Comparison of ENCODE assay signal across 8 mouse cellular contexts in the genomic region with DNA sequence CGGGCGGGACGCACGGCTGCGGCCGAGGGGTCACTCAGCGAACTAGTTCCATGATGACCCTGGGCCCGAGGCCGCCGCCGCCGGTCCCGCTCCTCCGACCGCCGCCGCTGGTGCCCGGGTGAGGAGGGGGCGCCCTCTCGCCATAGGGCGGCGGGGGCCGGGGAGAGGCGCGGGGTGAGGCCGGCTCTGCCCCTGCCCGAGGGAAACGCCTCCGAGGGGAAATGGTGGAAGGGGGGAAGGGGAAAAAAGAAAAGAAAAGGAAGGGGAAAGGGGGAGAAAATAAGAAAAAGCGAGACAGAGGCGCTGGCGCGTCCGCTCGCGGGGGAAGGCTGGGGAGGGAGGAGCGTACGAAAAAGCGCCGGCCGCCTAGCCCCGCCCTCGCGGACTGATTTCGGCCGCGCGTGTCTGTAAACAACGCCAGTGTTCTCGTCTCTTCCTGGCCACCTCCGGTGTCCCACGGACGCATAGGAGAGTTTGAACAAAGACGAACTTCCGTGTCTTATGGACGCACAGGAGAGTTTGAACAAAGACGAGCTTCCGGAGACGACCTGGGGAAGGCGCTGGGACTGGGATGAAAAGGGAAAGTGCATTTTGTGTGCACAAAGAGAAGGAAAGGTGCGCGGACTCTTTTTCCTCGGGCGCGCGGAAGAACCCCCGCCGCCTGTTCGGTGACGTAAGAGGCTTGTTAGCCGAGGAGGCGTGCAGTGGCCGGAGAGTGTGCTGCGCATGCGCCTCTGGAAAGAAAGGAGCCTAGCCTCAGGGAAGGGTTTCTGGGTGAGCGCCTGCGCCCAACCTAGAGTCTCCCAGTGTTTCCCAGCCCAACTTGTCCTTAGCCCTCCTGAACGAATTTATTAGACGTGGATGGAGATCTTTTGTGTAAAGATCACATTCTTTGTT. TPM values are rescaled to one million over a fixed set of nuclear protein-coding genes. Genes with fewer than 3 reads are reported as not detected.
DNase-seq lines count a peak whose midpoint lies in the region; ATAC-seq and TF ChIP-seq lines count a peak whose summit lies in the region.

A gene (minus strand): TSS at position 387 of the 897 bp plus-strand sequence.
A gene (plus strand): TSS at position 410 of the 897 bp plus-strand sequence.

- no peak for TF ChIP-seq CTCF in bone marrow macrophage, adult 2 months (IDR thresholded peaks at IDR 0.05; ENCODE audit: low read depth, low read length)
- TF ChIP-seq CTCF in embryonic fibroblast, embryonic 13.5 days (IDR thresholded peaks at IDR 0.05; ENCODE audit: borderline replicate concordance, insufficient read depth, low read length) = no peak

- H3K27me3 ChIP-seq in heart, embryonic 10.5 days (ENCODE audit: insufficient read depth, poor library complexity, severe bottlenecking) = no peaks in the 10 kb centered on the region
- no peaks in the 10 kb centered on the region for H3K27me3 ChIP-seq in kidney, embryonic 15.5 days

- peak within 1 kb of the TSS; percentile 97 for H3K9ac ChIP-seq in kidney, embryonic 15.5 days

- no peaks in the 10 kb centered on the region for H3K9me3 ChIP-seq in heart, embryonic 10.5 days
- H3K9me3 ChIP-seq in kidney, embryonic 15.5 days (replicated peaks) = no peaks in the 10 kb centered on the region

- H3K27ac ChIP-seq in bone marrow macrophage, adult 2 months (ENCODE audit: insufficient read depth, low read depth, low read length) = peak within 1 kb of the TSS; percentile 71
- peak within 1 kb of the TSS; percentile 92 for H3K27ac ChIP-seq in embryonic fibroblast, embryonic 13.5 days (ENCODE audit: insufficient read depth, low read length)
- peak within 1 kb of the TSS; percentile 98 for H3K27ac ChIP-seq in heart, embryonic 10.5 days
- peak within 1 kb of the TSS; percentile 96 for H3K27ac ChIP-seq in kidney, embryonic 15.5 days

- peak within 1 kb of the TSS; percentile 73 for H3K4me3 ChIP-seq in bone marrow macrophage, adult 2 months (ENCODE audit: insufficient read depth, low read length)
- H3K4me3 ChIP-seq in embryonic fibroblast, embryonic 13.5 days (ENCODE audit: insufficient read depth, low read length) = peak within 1 kb of the TSS; percentile 70
- H3K4me3 ChIP-seq in heart, embryonic 10.5 days = peak within 1 kb of the TSS; percentile 91
- H3K4me3 ChIP-seq in kidney, embryonic 15.5 days (replicated peaks) = peak within 1 kb of the TSS; percentile 95

- H3K36me3 ChIP-seq in heart, embryonic 10.5 days = peaks cover 7% of the 10 kb centered on the region
- H3K36me3 ChIP-seq in kidney, embryonic 15.5 days = peaks cover 8% of the 10 kb centered on the region

- no peak for TF ChIP-seq POLR2A in bone marrow macrophage, adult 2 months (IDR thresholded peaks at IDR 0.05; ENCODE audit: borderline replicate concordance, low read depth, low read length)
- TF ChIP-seq POLR2A in embryonic fibroblast, embryonic 13.5 days (IDR thresholded peaks at IDR 0.05; ENCODE audit: low read depth, low read length) = peak; percentile 92

- peak within 1 kb of the TSS; percentile 71 for H3K4me2 ChIP-seq in kidney, embryonic 15.5 days

- under 1% methylated on average over 79 of the region's 79 CpGs for WGBS in heart, embryonic 10.5 days
- WGBS in kidney, embryonic 15.5 days = under 1% methylated on average over 78 of the region's 79 CpGs

- peak; percentile 98 for DNase-seq in A20 (ENCODE audit: low read depth, low spot score)
- peak; percentile 97 for DNase-seq in heart, embryonic 10.5 days (ENCODE audit: low spot score)
- DNase-seq in liver = peak; percentile 97
- DNase-seq in spleen, postnatal 4 days (ENCODE audit: low spot score in 2 of 2) = peak; percentile 95 to 97

- H3K4me1 ChIP-seq in bone marrow macrophage, adult 2 months (ENCODE audit: control insufficient read depth, insufficient read depth, low read length) = peaks cover 5% of the 10 kb centered on the region
- peaks cover 2% of the 10 kb centered on the region for H3K4me1 ChIP-seq in embryonic fibroblast, embryonic 13.5 days (ENCODE audit: control insufficient read depth, insufficient read depth, low read length)
- H3K4me1 ChIP-seq in heart, embryonic 10.5 days = peaks cover 10% of the 10 kb centered on the region; the same call in 1 of the 2 replicates
- H3K4me1 ChIP-seq in kidney, embryonic 15.5 days = peaks cover 17% of the 10 kb centered on the region

- peak; percentile 98 for ATAC-seq in kidney, embryonic 15.5 days (replicated peaks; ENCODE audit: low FRiP score)
- ATAC-seq in monocyte, adult 5-6 weeks (replicated peaks; ENCODE audit: insufficient number of reproducible peaks, low FRiP score, low TSS enrichment, poor library complexity, severe bottlenecking) = peak; percentile 87

RNA-seq across cellular contexts. Expression of the first gene that starts in this region (rescaled TPM):
- polyA plus RNA-seq in bone marrow macrophage, adult 2 months (2012; ENCODE audit: insufficient read depth, insufficient read length, missing spikeins) = 227 and 234 TPM in 2 replicates
- 133 and 211 TPM in 2 replicates for polyA plus RNA-seq in embryonic fibroblast, embryonic 13.5 days (2011; ENCODE audit: insufficient read length, low read depth, missing spikeins)
- polyA plus RNA-seq in heart, embryonic 10.5 days (2016; fragmentation: Nextera tagmentation; extraction: Ambion mirVana) = 81.4 and 81.6 TPM in 2 replicates
- polyA plus RNA-seq in kidney, embryonic 15.5 days (2015; fragmentation: Nextera tagmentation; extraction: Ambion mirVana) = 111 and 124 TPM in 2 replicates
- total RNA-seq in monocyte, adult 5-6 weeks (2017) = 90.9 to 115 TPM (median 110 TPM) in 3 replicates

RNA-seq across cellular contexts. Expression of the second gene that starts in this region (rescaled TPM):
- 0.75 TPM in 1 of 2 replicates, not detected in the other for polyA plus RNA-seq in bone marrow macrophage, adult 2 months (2012; ENCODE audit: insufficient read depth, insufficient read length, missing spikeins)
- polyA plus RNA-seq in embryonic fibroblast, embryonic 13.5 days (2011; ENCODE audit: insufficient read length, low read depth, missing spikeins) = not detected in 2 replicates
- polyA plus RNA-seq in heart, embryonic 10.5 days (2016; fragmentation: Nextera tagmentation; extraction: Ambion mirVana) = 0.95 and 1.7 TPM in 2 replicates
- polyA plus RNA-seq in kidney, embryonic 15.5 days (2015; fragmentation: Nextera tagmentation; extraction: Ambion mirVana) = 2.0 and 2.5 TPM in 2 replicates
- total RNA-seq in monocyte, adult 5-6 weeks (2017) = 0.96 to 4.9 TPM (median 2.6 TPM) in 3 replicates

Comparison
In these comparisons a context has a peak if more than half of its experiments do, and no peak if none do; other contexts are left out.
1. Peak in every context shown above with its lines: DNase-seq, ATAC-seq, H3K4me3 ChIP-seq and H3K27ac ChIP-seq.